Mouse (Mus musculus): ENCODE measurements around the gene Cdyl.
A peak's percentile ranks its signal among the peaks of the same experiment; 100 is the strongest.

The Cdyl gene

GRCm38 (mm10) chr13:35659406-35659985 is at the start of gene Cdyl:
Cdyl (plus strand) TSS chr13:35659833.
- DNase-seq (ENCODE audit: low spot score in 2 of 2): no peak

GRCm38 (mm10) chr13:35610718-35611117 is 48.9 kb upstream of the Cdyl start:
- DNase-seq (ENCODE audit: low spot score in 2 of 2): no peak

- DNase-seq (ENCODE audit: low spot score in 2 of 2): no peak
Observed at GRCm38 (mm10) chr13:35612506-35612905, 47.1 kb upstream of the Cdyl start.

- DNase-seq (ENCODE audit: low spot score in 2 of 2): no peak
Observed at GRCm38 (mm10) chr13:35614832-35615479, 44.7 kb upstream of the Cdyl start.

- DNase-seq (ENCODE audit: low spot score in 2 of 2): no peak
Observed at GRCm38 (mm10) chr13:35616524-35617099, 43.0 kb upstream of the Cdyl start.

GRCm38 (mm10) chr13:35619356-35619755 is 40.3 kb upstream of the Cdyl start:
- no peak for DNase-seq (ENCODE audit: low spot score in 2 of 2)

- DNase-seq (ENCODE audit: low spot score in 2 of 2): no peak
Observed at GRCm38 (mm10) chr13:35620756-35621155, 38.9 kb upstream of the Cdyl start.

- no peak for DNase-seq (ENCODE audit: low spot score in 2 of 2)
Observed at GRCm38 (mm10) chr13:35624831-35625230, 34.8 kb upstream of the Cdyl start.

GRCm38 (mm10) chr13:35625556-35625955 is 34.1 kb upstream of the Cdyl start:
- no peak for DNase-seq (ENCODE audit: low spot score in 2 of 2)

- DNase-seq (ENCODE audit: low spot score in 2 of 2): no peak
Observed at GRCm38 (mm10) chr13:35627319-35627718, 32.3 kb upstream of the Cdyl start.

- no peak for DNase-seq (ENCODE audit: low spot score in 2 of 2)
Observed at GRCm38 (mm10) chr13:35647132-35647823, 12.4 kb upstream of the Cdyl start.

GRCm38 (mm10) chr13:35650284-35650872 is 9.3 kb upstream of the Cdyl start:
- DNase-seq (ENCODE audit: low spot score in 2 of 2): no peak

GRCm38 (mm10) chr13:35652851-35653250 is 6.8 kb upstream of the Cdyl start:
- peak in 1 of 2 experiments; percentile 8 for DNase-seq (ENCODE audit: low spot score in 2 of 2)

- no peak for DNase-seq (ENCODE audit: low spot score in 2 of 2)
Observed at GRCm38 (mm10) chr13:35656853-35657252, 2.8 kb upstream of the Cdyl start.

GRCm38 (mm10) chr13:35665456-35665855 is 5.8 kb downstream of the Cdyl start:
- DNase-seq (ENCODE audit: low spot score in 2 of 2): no peak

- no peak for DNase-seq (ENCODE audit: low spot score in 2 of 2)
Observed at GRCm38 (mm10) chr13:35669910-35670469, 10.4 kb downstream of the Cdyl start.

GRCm38 (mm10) chr13:35670875-35671274 is 11.2 kb downstream of the Cdyl start:
- no peak for DNase-seq (ENCODE audit: low spot score in 2 of 2)

- no peak for DNase-seq (ENCODE audit: low spot score in 2 of 2)
Observed at GRCm38 (mm10) chr13:35676921-35677320, 17.3 kb downstream of the Cdyl start.

- no peak for DNase-seq (ENCODE audit: low spot score in 2 of 2)
Observed at GRCm38 (mm10) chr13:35677433-35678051, 17.9 kb downstream of the Cdyl start.

GRCm38 (mm10) chr13:35678691-35679090 is 19.1 kb downstream of the Cdyl start:
- no peak for DNase-seq (ENCODE audit: low spot score in 2 of 2)

- no peak for DNase-seq (ENCODE audit: low spot score in 2 of 2)
Observed at GRCm38 (mm10) chr13:35681361-35681760, 21.7 kb downstream of the Cdyl start.

GRCm38 (mm10) chr13:35686273-35686672 is 26.6 kb downstream of the Cdyl start:
- no peak for DNase-seq (ENCODE audit: low spot score in 2 of 2)
